Mouse (Mus musculus): ENCODE results near the gene Rpl18a. TPM values are rescaled to one million over a fixed set of nuclear protein-coding genes. Genes with fewer than 3 reads are reported as not detected.

The Rpl18a gene
- polyA plus RNA-seq (2014; fragmentation: Nextera tagmentation; extraction: Ambion mirVana), result 2,214 and 2,704 TPM in 2 replicates

GRCm38 (mm10) chr8:70897021-70897680, at the start of gene Rpl18a:
Gene Rpl18a, minus strand, starts transcription at chr8:70897412.
- no peaks in the 10 kb centered on the region for H3K9me3 ChIP-seq (ENCODE audit: control insufficient read depth, low read length)
- WGBS, result under 1% methylated on average over 60 of the region's 60 CpGs
- peaks cover 29% of the 10 kb centered on the region for H3K36me3 ChIP-seq (replicated peaks; ENCODE audit: control insufficient read depth, insufficient read depth)
- H3K27ac ChIP-seq, result peak within 1 kb of the TSS; percentile 80
- H3K4me1 ChIP-seq (replicated peaks; ENCODE audit: control insufficient read depth, insufficient read depth, low read length), result peaks cover 14% of the 10 kb centered on the region
- peak within 1 kb of the TSS; percentile 66 for H3K4me3 ChIP-seq (replicated peaks; ENCODE audit: low read length)
- ATAC-seq (ENCODE audit: low FRiP score) (peak; percentile 98), DNase-seq (ENCODE audit: low spot score) (peak; percentile 95)
- peaks cover 30% of the 10 kb centered on the region for H3K27me3 ChIP-seq (ENCODE audit: control insufficient read depth, insufficient read depth, low read length)
- peak within 1 kb of the TSS; percentile 86 for H3K4me2 ChIP-seq (replicated peaks)
- H3K9ac ChIP-seq, result peak within 1 kb of the TSS; percentile 87

- DNase-seq (ENCODE audit: low spot score) (no peak), ATAC-seq (ENCODE audit: low FRiP score) (no peak)
- Histone ChIP-seq H3K4me3 (replicated peaks; ENCODE audit: low read length) (no peak overlapping the region), H3K27ac (no peak overlapping the region), H3K4me2 (replicated peaks) (no peak overlapping the region), H3K9me3 (ENCODE audit: control insufficient read depth, low read length) (no peaks in the 10 kb centered on the region), H3K36me3 (replicated peaks; ENCODE audit: control insufficient read depth, insufficient read depth) (no peaks in the 10 kb centered on the region), H3K27me3 (ENCODE audit: control insufficient read depth, insufficient read depth, low read length) (no peaks in the 10 kb centered on the region), H3K9ac (no peak overlapping the region), H3K4me1 (replicated peaks; ENCODE audit: control insufficient read depth, insufficient read depth, low read length) (no peaks in the 10 kb centered on the region)
- 61% methylated on average over 1 of the region's 1 CpGs for WGBS
Observed at GRCm38 (mm10) chr8:70943187-70943586, 46.0 kb upstream of the Rpl18a start.

GRCm38 (mm10) chr8:70941478-70941877, 44.3 kb upstream of the Rpl18a start:
- Histone ChIP-seq H3K4me1 (replicated peaks; ENCODE audit: control insufficient read depth, insufficient read depth, low read length) (no peaks in the 10 kb centered on the region), H3K36me3 (replicated peaks; ENCODE audit: control insufficient read depth, insufficient read depth) (no peaks in the 10 kb centered on the region), H3K4me2 (replicated peaks) (no peak overlapping the region), H3K27me3 (ENCODE audit: control insufficient read depth, insufficient read depth, low read length) (no peaks in the 10 kb centered on the region), H3K27ac (no peak overlapping the region), H3K9me3 (ENCODE audit: control insufficient read depth, low read length) (no peaks in the 10 kb centered on the region), H3K9ac (no peak overlapping the region), H3K4me3 (replicated peaks; ENCODE audit: low read length) (no peak overlapping the region)
- 72% methylated on average over 2 of the region's 2 CpGs for WGBS
- ATAC-seq (ENCODE audit: low FRiP score) (no peak), DNase-seq (ENCODE audit: low spot score) (no peak)

GRCm38 (mm10) chr8:70937200-70937599, 40.0 kb upstream of the Rpl18a start:
- H3K4me2 ChIP-seq (replicated peaks), result no peak overlapping the region
- no peak overlapping the region for H3K4me3 ChIP-seq (replicated peaks; ENCODE audit: low read length)
- H3K9me3 ChIP-seq (ENCODE audit: control insufficient read depth, low read length), result no peaks in the 10 kb centered on the region
- H3K27me3 ChIP-seq (ENCODE audit: control insufficient read depth, insufficient read depth, low read length), result no peaks in the 10 kb centered on the region
- no peak overlapping the region for H3K27ac ChIP-seq
- peaks cover 10% of the 10 kb centered on the region for H3K36me3 ChIP-seq (replicated peaks; ENCODE audit: control insufficient read depth, insufficient read depth)
- 87% methylated on average over 6 of the region's 6 CpGs for WGBS
- ATAC-seq (ENCODE audit: low FRiP score) (no peak), DNase-seq (ENCODE audit: low spot score) (no peak)
- no peak overlapping the region for H3K9ac ChIP-seq
- H3K4me1 ChIP-seq (replicated peaks; ENCODE audit: control insufficient read depth, insufficient read depth, low read length), result no peaks in the 10 kb centered on the region

GRCm38 (mm10) chr8:70934786-70935185, 37.6 kb upstream of the Rpl18a start:
- no peak overlapping the region for H3K9ac ChIP-seq
- 77% methylated on average over 7 of the region's 7 CpGs for WGBS
- no peaks in the 10 kb centered on the region for H3K27me3 ChIP-seq (ENCODE audit: control insufficient read depth, insufficient read depth, low read length)
- H3K9me3 ChIP-seq (ENCODE audit: control insufficient read depth, low read length), result no peaks in the 10 kb centered on the region
- H3K4me1 ChIP-seq (replicated peaks; ENCODE audit: control insufficient read depth, insufficient read depth, low read length), result no peaks in the 10 kb centered on the region
- no peak overlapping the region for H3K27ac ChIP-seq
- no peak overlapping the region for H3K4me2 ChIP-seq (replicated peaks)
- H3K4me3 ChIP-seq (replicated peaks; ENCODE audit: low read length), result no peak overlapping the region
- DNase-seq (ENCODE audit: low spot score) (no peak), ATAC-seq (ENCODE audit: low FRiP score) (no peak; the same call in 1 of the 2 replicates)
- H3K36me3 ChIP-seq (replicated peaks; ENCODE audit: control insufficient read depth, insufficient read depth), result peaks cover 18% of the 10 kb centered on the region

GRCm38 (mm10) chr8:70933036-70933435, 35.8 kb upstream of the Rpl18a start:
- peaks cover 18% of the 10 kb centered on the region for H3K36me3 ChIP-seq (replicated peaks; ENCODE audit: control insufficient read depth, insufficient read depth)
- H3K9me3 ChIP-seq (ENCODE audit: control insufficient read depth, low read length), result no peaks in the 10 kb centered on the region
- H3K27me3 ChIP-seq (ENCODE audit: control insufficient read depth, insufficient read depth, low read length), result no peaks in the 10 kb centered on the region
- H3K27ac ChIP-seq, result no peak overlapping the region
- ATAC-seq (ENCODE audit: low FRiP score) (no peak), DNase-seq (ENCODE audit: low spot score) (no peak)
- H3K9ac ChIP-seq, result no peak overlapping the region
- H3K4me1 ChIP-seq (replicated peaks; ENCODE audit: control insufficient read depth, insufficient read depth, low read length), result no peaks in the 10 kb centered on the region
- 91% methylated on average over 4 of the region's 4 CpGs for WGBS
- no peak overlapping the region for H3K4me2 ChIP-seq (replicated peaks)
- H3K4me3 ChIP-seq (replicated peaks; ENCODE audit: low read length), result no peak overlapping the region

- H3K27ac ChIP-seq, result no peak overlapping the region
- DNase-seq (ENCODE audit: low spot score), result no peak
- no peak for ATAC-seq (ENCODE audit: low FRiP score)
- 94% methylated on average over 11 of the region's 11 CpGs for WGBS
- H3K4me2 ChIP-seq (replicated peaks), result no peak overlapping the region
- no peak overlapping the region for H3K4me3 ChIP-seq (replicated peaks; ENCODE audit: low read length)
- H3K9ac ChIP-seq, result no peak overlapping the region
- H3K36me3 ChIP-seq (replicated peaks; ENCODE audit: control insufficient read depth, insufficient read depth), result peaks cover 18% of the 10 kb centered on the region
- H3K9me3 ChIP-seq (ENCODE audit: control insufficient read depth, low read length), result no peaks in the 10 kb centered on the region
- H3K27me3 ChIP-seq (ENCODE audit: control insufficient read depth, insufficient read depth, low read length), result no peaks in the 10 kb centered on the region
- no peaks in the 10 kb centered on the region for H3K4me1 ChIP-seq (replicated peaks; ENCODE audit: control insufficient read depth, insufficient read depth, low read length)
Observed at GRCm38 (mm10) chr8:70931731-70932130, 34.5 kb upstream of the Rpl18a start.

- Histone ChIP-seq H3K9me3 (ENCODE audit: control insufficient read depth, low read length) (no peaks in the 10 kb centered on the region), H3K36me3 (replicated peaks; ENCODE audit: control insufficient read depth, insufficient read depth) (peaks cover 18% of the 10 kb centered on the region), H3K9ac (no peak overlapping the region), H3K4me3 (replicated peaks; ENCODE audit: low read length) (no peak overlapping the region), H3K4me1 (replicated peaks; ENCODE audit: control insufficient read depth, insufficient read depth, low read length) (no peaks in the 10 kb centered on the region), H3K27ac (no peak overlapping the region), H3K27me3 (ENCODE audit: control insufficient read depth, insufficient read depth, low read length) (no peaks in the 10 kb centered on the region), H3K4me2 (replicated peaks) (no peak overlapping the region)
- ATAC-seq (ENCODE audit: low FRiP score) (no peak), DNase-seq (ENCODE audit: low spot score) (no peak)
- WGBS, result 86% methylated on average over 5 of the region's 5 CpGs
Observed at GRCm38 (mm10) chr8:70928778-70929322, 31.6 kb upstream of the Rpl18a start.

GRCm38 (mm10) chr8:70928096-70928495, 30.9 kb upstream of the Rpl18a start:
- Histone ChIP-seq H3K9me3 (ENCODE audit: control insufficient read depth, low read length) (no peaks in the 10 kb centered on the region), H3K9ac (no peak overlapping the region), H3K4me2 (replicated peaks) (no peak overlapping the region), H3K4me3 (replicated peaks; ENCODE audit: low read length) (no peak overlapping the region), H3K27me3 (ENCODE audit: control insufficient read depth, insufficient read depth, low read length) (no peaks in the 10 kb centered on the region), H3K27ac (no peak overlapping the region), H3K36me3 (replicated peaks; ENCODE audit: control insufficient read depth, insufficient read depth) (peaks cover 17% of the 10 kb centered on the region), H3K4me1 (replicated peaks; ENCODE audit: control insufficient read depth, insufficient read depth, low read length) (no peaks in the 10 kb centered on the region)
- 81% methylated on average over 3 of the region's 3 CpGs for WGBS
- no peak for ATAC-seq (ENCODE audit: low FRiP score)
- DNase-seq (ENCODE audit: low spot score), result no peak
